Mouse (Mus musculus) midbrain, embryonic 13.5 days (tissue): ENCODE data around the gene Ccdc124. TPM values are rescaled to one million over a fixed set of nuclear protein-coding genes. Genes with fewer than 3 reads are reported as not detected.

ENCODE experiments used
- ATAC-seq: fragments of 200-750 bp; cut with Nextera tagmentation; 2 replicates; pipeline ENCODE4 v1.8.0; 2017; ENCODE audit warnings: mild to moderate bottlenecking, moderate TSS enrichment, moderate library complexity
- H3K27ac ChIP-seq: fragments of 300-500 bp; sonication (generic); 2 replicates; pipeline ENCODE4 v1.5.1; 2015; ENCODE audit warnings: inconsistent platforms, mild to moderate bottlenecking, moderate library complexity
- H3K27me3 ChIP-seq: fragments of 300-500 bp; sonication (generic); 2 replicates; pipeline ENCODE4 v1.6.1; 2015; ENCODE audit warnings: mild to moderate bottlenecking, inconsistent platforms
- H3K36me3 ChIP-seq: fragments of 300-500 bp; sonication (generic); 2 replicates; pipeline ENCODE4 v1.6.1; 2015; ENCODE audit warnings: mild to moderate bottlenecking, inconsistent platforms
- H3K4me1 ChIP-seq: fragments of 300-500 bp; sonication (generic); replicated peaks from 2 replicates; pipeline ENCODE4 v1.6.1; 2015; ENCODE audit warnings: inconsistent platforms
- H3K4me2 ChIP-seq: fragments of 300-500 bp; sonication (generic); replicated peaks from 2 replicates; pipeline ENCODE4 v1.6.1; 2015; ENCODE audit warnings: moderate library complexity, mild to moderate bottlenecking, inconsistent platforms
- H3K4me3 ChIP-seq: fragments of 300-500 bp; sonication (generic); replicated peaks from 2 replicates; pipeline ENCODE4 v1.5.1; 2015; ENCODE audit warnings: mild to moderate bottlenecking, inconsistent platforms
- H3K9ac ChIP-seq: fragments of 300-500 bp; sonication (generic); replicated peaks from 2 replicates; pipeline ENCODE4 v1.6.1; 2015; ENCODE audit warnings: mild to moderate bottlenecking, inconsistent platforms
- H3K9me3 ChIP-seq: fragments of 300-500 bp; sonication (generic); 2 replicates; pipeline ENCODE4 v1.6.1; 2016; ENCODE audit warnings: mild to moderate bottlenecking, inconsistent platforms
- WGBS: fragments of 180-500 bp; shearing (Covaris S2); methylation state at CpG from one replicate; pipeline ENCODE4 v1.1.7; 2015; 5-methylcytosine and 5-hydroxymethylcytosine counted together
- polyA plus RNA-seq: library from polyadenylated mRNA; unstranded; fragments of >200 nt; fragmentation: Nextera tagmentation; extraction: Ambion mirVana; gene quantifications from 2 replicates; pipeline ENCODE4 v1.2.1, GENCODE M21; 2015

Gene Ccdc124
- polyA plus RNA-seq, 1 experiment from 2014 or later, result 160 TPM

- Histone ChIP-seq H3K9me3 (no peaks in the 10 kb centered on the region), H3K27ac (peak overlapping the region; percentile 94), H3K9ac (peak overlapping the region; percentile 93), H3K4me2 (peak overlapping the region; percentile 95), H3K4me3 (peak overlapping the region; percentile 67), H3K36me3 (peaks cover 10% of the 10 kb centered on the region), H3K27me3 (no peaks in the 10 kb centered on the region), H3K4me1 (peaks cover 75% of the 10 kb centered on the region)
- ATAC-seq, result peak; percentile 84
- under 1% methylated on average over 46 of the region's 46 CpGs for whole genome bisulfite sequencing
These were observed 8.3 kb downstream of the Ccdc124 start for GRCm38 (mm10) chr8:70865350-70866000.

- H3K27ac ChIP-seq, result peak overlapping the region; percentile 94
- H3K4me3 ChIP-seq, result peak overlapping the region; percentile 67
- H3K4me2 ChIP-seq, result peak overlapping the region; percentile 95
- peak overlapping the region; percentile 93 for H3K9ac ChIP-seq
- WGBS, result under 1% methylated on average over 24 of the region's 24 CpGs
- peaks cover 10% of the 10 kb centered on the region for H3K36me3 ChIP-seq
- peaks cover 73% of the 10 kb centered on the region for H3K4me1 ChIP-seq
- H3K27me3 ChIP-seq, result no peaks in the 10 kb centered on the region
- ATAC-seq, result peak; percentile 19
- no peaks in the 10 kb centered on the region for H3K9me3 ChIP-seq
These were observed 9.0 kb downstream of the Ccdc124 start for GRCm38 (mm10) chr8:70864712-70865221.

- H3K4me1 ChIP-seq, result peaks cover 72% of the 10 kb centered on the region
These were observed 9.6 kb downstream of the Ccdc124 start for GRCm38 (mm10) chr8:70863956-70864711.

GRCm38 (mm10) chr8:70862824-70863641, 10.7 kb downstream of the Ccdc124 start, which contains the start of gene Kcnn1:
Gene Kcnn1, minus strand, starts transcription at chr8:70863258.
- Histone ChIP-seq H3K9me3 (no peaks in the 10 kb centered on the region), H3K27ac (peak within 1 kb of the TSS; percentile 94), H3K4me1 (peaks cover 72% of the 10 kb centered on the region), H3K4me3 (peak within 1 kb of the TSS; percentile 67), H3K27me3 (no peaks in the 10 kb centered on the region), H3K4me2 (peak within 1 kb of the TSS; percentile 95), H3K9ac (peak within 1 kb of the TSS; percentile 93), H3K36me3 (peaks cover 6% of the 10 kb centered on the region)
- WGBS, result under 1% methylated on average over 55 of the region's 55 CpGs
- ATAC-seq, result 0 out of 2 replicates have a peak, but pooled peaks have one; percentile 3

More at GRCm38 (mm10) chr8:70863956-70864711, 9.6 kb downstream of the Ccdc124 start:
- Histone ChIP-seq H3K36me3 (peaks cover 10% of the 10 kb centered on the region), H3K4me3 (peak overlapping the region; percentile 67), H3K4me2 (peak overlapping the region; percentile 95), H3K9ac (peak overlapping the region; percentile 93), H3K27ac (peak overlapping the region; percentile 94), H3K27me3 (no peaks in the 10 kb centered on the region), H3K9me3 (no peaks in the 10 kb centered on the region)
- no peak for ATAC-seq
- WGBS, result 1% methylated on average over 46 of the region's 46 CpGs

GRCm38 (mm10) chr8:70857516-70857915, 16.2 kb downstream of the Ccdc124 start:
- Histone ChIP-seq H3K4me3 (no peak overlapping the region), H3K27me3 (0 out of 2 replicates have a peak, but pooled peaks cover 3% of the 10 kb centered on the region), H3K9ac (0 out of 2 replicates have a peak overlapping the region, but pooled peaks have one; percentile 17), H3K4me2 (peak overlapping the region; percentile 84), H3K36me3 (peaks cover 14% of the 10 kb centered on the region), H3K27ac (peak overlapping the region; percentile 52; the same call in 1 of the 2 replicates), H3K9me3 (no peaks in the 10 kb centered on the region), H3K4me1 (peaks cover 59% of the 10 kb centered on the region)
- 0 out of 2 replicates have a peak, but pooled peaks have one; percentile 10 for ATAC-seq
- 0% methylated on average over 4 of the region's 4 CpGs for WGBS

- peaks cover 50% of the 10 kb centered on the region for H3K4me1 ChIP-seq
- peak; percentile 75 for ATAC-seq
- peak overlapping the region; percentile 50 for H3K4me3 ChIP-seq
- H3K27me3 ChIP-seq, result 0 out of 2 replicates have a peak, but pooled peaks cover 3% of the 10 kb centered on the region
- no peaks in the 10 kb centered on the region for H3K9me3 ChIP-seq
- H3K4me2 ChIP-seq, result peak overlapping the region; percentile 84
- peaks cover 19% of the 10 kb centered on the region for H3K36me3 ChIP-seq
- peak overlapping the region; percentile 14; the same call in 1 of the 2 replicates for H3K27ac ChIP-seq
- peak overlapping the region; percentile 70 for H3K9ac ChIP-seq
- 7% methylated on average over 33 of the region's 33 CpGs for WGBS
These were observed 17.1 kb downstream of the Ccdc124 start for GRCm38 (mm10) chr8:70856541-70857197.

GRCm38 (mm10) chr8:70856028-70856427, 17.7 kb downstream of the Ccdc124 start:
- Histone ChIP-seq H3K27ac (no peak overlapping the region), H3K4me3 (peak overlapping the region; percentile 50; the same call in 1 of the 2 replicates), H3K27me3 (0 out of 2 replicates have a peak, but pooled peaks cover 3% of the 10 kb centered on the region), H3K4me2 (peak overlapping the region; percentile 84), H3K36me3 (peaks cover 23% of the 10 kb centered on the region), H3K9ac (no peak overlapping the region), H3K9me3 (no peaks in the 10 kb centered on the region), H3K4me1 (peaks cover 45% of the 10 kb centered on the region)
- 63% methylated on average over 5 of the region's 5 CpGs for WGBS
- 0 out of 2 replicates have a peak, but pooled peaks have one; percentile 1 for ATAC-seq

- Histone ChIP-seq H3K36me3 (peaks cover 33% of the 10 kb centered on the region), H3K4me3 (no peak overlapping the region), H3K4me2 (no peak overlapping the region), H3K27ac (no peak overlapping the region), H3K4me1 (peaks cover 37% of the 10 kb centered on the region), H3K27me3 (0 out of 2 replicates have a peak, but pooled peaks cover 3% of the 10 kb centered on the region), H3K9ac (no peak overlapping the region), H3K9me3 (no peaks in the 10 kb centered on the region)
- ATAC-seq, result no peak
- WGBS, result 89% methylated on average over 2 of the region's 2 CpGs
These were observed 19.9 kb downstream of the Ccdc124 start for GRCm38 (mm10) chr8:70853863-70854262.

- 91% methylated on average over 41 of the region's 41 CpGs for WGBS
- Histone ChIP-seq H3K9ac (no peak overlapping the region; the same call in 1 of the 2 replicates), H3K9me3 (no peaks in the 10 kb centered on the region), H3K4me1 (peaks cover 25% of the 10 kb centered on the region), H3K36me3 (peaks cover 42% of the 10 kb centered on the region), H3K27me3 (0 out of 2 replicates have a peak, but pooled peaks cover 3% of the 10 kb centered on the region), H3K27ac (no peak overlapping the region), H3K4me2 (no peak overlapping the region), H3K4me3 (no peak overlapping the region)
- ATAC-seq, result no peak
These were observed 21.0 kb downstream of the Ccdc124 start for GRCm38 (mm10) chr8:70852595-70853231.

GRCm38 (mm10) chr8:70851837-70852236, 21.9 kb downstream of the Ccdc124 start:
- Histone ChIP-seq H3K4me3 (no peak overlapping the region), H3K27me3 (0 out of 2 replicates have a peak, but pooled peaks cover 3% of the 10 kb centered on the region), H3K9ac (no peak overlapping the region), H3K4me2 (no peak overlapping the region), H3K4me1 (peaks cover 17% of the 10 kb centered on the region), H3K36me3 (peaks cover 42% of the 10 kb centered on the region), H3K9me3 (no peaks in the 10 kb centered on the region), H3K27ac (no peak overlapping the region)
- WGBS, result 62% methylated on average over 6 of the region's 6 CpGs
- no peak for ATAC-seq
